Mouse (Mus musculus) cerebellum, adult 9-11 months (tissue): Measurements from ENCODE around the gene Mlkl.
"Not testable (repeated sequence)": the region's sequence is repeated elsewhere in the genome, so short reads cannot be mapped to it uniquely, and the experiment has no call there.

Source experiments
- DNase-seq: peaks from one replicate; pipeline ENCODE4 v3.0.0; 2022

Mlkl gene

DNA sequence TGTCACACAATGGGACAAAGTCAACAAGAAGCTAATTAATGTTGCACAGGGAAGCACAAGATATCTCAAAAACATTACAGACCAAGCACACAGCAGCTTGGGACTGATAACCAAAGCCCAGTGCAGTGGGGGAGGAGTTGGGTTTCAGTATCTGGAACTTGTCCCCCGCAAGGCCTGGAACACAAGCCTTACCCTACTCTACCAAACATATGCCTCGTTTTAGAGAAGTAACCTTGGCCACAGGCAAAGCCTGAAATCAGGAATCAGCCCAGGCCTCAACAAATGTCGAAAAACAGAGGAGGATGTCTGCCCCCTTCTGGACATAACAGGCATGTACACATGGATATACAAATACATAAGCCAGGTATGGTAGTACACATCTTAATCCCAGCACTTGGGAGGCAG, 25.2 kb downstream of the Mlkl start:
- no peak for DNase-seq

DNA sequence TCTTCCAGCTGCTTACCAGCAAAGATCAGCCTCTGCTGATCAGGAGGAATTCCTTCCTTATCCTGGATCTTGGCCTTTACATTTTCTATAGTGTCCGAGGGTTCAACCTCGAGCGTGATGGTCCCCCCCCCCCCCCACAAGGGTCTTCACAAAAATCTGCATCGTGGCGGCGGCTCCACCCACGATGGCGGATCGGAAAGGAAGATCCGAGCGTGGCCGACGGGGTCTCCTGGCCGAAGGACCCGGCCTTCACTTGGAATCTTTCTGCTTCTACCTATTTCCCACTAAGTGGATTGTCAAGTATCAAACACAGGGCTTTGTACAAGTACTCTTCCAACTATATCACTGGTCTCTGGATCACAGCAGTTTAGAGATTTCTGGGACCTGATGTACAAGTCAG, 28.0 kb downstream of the Mlkl start:
- DNase-seq, result not testable (repeated sequence)

DNA sequence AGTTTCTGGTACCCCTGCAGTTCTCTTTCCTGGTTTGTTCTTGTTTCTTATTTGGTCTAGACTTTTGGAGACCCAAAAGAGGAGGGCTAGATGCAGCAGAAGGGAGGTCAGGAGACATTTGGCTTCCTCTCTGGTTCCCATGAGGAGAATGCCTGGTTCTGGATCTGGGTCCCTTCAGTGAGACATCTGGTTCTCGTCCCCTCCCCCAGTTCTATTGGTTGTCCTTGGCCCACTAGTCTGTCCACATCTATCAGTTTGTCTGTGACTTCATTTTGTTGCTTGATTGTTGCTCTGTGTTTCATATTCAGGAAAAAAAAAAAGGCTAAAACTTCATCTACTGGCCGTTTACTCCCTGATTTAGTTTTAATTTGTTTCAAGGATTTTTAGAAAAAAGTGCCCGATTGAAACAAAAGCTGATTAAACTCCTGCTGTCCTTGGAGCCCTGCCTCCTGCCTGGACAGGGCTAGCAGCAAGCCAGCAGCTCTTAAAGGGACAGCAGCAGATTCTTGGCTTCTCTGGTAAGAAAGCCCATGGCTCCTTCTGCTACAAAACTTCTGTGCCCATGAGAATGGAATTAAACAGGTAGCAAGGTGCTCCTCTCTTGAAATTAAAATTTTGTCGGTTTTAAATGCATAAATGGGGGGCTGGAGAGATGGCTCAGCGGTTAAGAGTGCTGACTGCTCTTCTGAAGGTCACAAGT, 32.8 kb downstream of the Mlkl start:
- no peak for DNase-seq

DNA sequence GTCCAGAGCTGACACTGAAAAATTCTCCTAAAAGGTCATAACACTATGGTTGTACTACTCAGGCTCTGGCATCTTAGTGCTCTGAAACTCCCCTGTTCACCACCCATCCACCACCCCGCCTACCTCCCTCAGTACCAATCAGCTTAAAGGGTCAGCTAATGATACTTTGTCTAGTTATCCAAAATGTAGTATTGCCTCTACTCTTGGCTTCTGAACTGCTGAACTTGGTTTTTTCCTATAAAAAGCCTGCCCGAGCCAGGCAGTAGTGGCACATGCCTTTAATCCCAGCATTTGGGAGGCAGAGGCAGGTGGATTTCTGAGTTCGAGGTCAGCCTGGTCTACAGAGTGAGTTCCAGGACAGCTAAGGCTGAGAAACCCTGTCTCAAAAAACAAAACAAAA, 33.6 kb downstream of the Mlkl start:
- no peak for DNase-seq

DNA sequence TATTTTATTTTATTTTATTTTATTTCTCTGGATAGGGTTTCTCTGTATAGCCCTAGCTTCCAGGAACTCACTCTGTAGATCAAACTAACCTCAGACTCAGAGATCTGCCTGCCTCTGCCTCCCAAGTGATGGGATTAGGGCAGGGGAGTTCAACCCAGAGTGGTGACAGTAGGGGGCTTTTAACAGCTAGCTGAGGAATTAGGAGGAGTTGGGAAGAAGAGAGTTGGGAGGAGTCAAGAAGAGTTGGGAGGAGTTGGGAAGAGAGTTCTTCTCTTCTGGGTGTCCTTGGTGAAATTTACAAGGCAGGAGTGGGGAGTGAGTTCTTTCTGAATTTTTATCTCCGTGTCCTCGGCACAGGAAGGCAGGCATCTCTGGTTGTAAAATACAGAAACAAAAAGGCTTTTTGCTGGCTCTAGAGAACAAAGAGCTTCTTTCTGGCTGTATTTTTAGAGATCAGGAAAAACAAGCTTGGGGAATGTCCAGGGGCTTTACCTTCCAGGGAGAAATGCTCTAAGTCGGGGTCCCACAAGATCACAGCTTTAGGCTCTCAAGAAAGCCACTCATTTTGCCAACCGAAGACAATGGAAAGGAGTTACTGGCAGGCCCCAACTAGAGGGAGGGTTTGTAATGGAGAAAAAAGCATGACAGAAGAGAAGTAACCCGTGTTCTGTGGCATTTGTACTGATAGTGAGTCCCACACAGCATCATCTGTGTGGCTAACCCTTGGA, 34.7 kb downstream of the Mlkl start:
- not testable (repeated sequence) for DNase-seq

DNA sequence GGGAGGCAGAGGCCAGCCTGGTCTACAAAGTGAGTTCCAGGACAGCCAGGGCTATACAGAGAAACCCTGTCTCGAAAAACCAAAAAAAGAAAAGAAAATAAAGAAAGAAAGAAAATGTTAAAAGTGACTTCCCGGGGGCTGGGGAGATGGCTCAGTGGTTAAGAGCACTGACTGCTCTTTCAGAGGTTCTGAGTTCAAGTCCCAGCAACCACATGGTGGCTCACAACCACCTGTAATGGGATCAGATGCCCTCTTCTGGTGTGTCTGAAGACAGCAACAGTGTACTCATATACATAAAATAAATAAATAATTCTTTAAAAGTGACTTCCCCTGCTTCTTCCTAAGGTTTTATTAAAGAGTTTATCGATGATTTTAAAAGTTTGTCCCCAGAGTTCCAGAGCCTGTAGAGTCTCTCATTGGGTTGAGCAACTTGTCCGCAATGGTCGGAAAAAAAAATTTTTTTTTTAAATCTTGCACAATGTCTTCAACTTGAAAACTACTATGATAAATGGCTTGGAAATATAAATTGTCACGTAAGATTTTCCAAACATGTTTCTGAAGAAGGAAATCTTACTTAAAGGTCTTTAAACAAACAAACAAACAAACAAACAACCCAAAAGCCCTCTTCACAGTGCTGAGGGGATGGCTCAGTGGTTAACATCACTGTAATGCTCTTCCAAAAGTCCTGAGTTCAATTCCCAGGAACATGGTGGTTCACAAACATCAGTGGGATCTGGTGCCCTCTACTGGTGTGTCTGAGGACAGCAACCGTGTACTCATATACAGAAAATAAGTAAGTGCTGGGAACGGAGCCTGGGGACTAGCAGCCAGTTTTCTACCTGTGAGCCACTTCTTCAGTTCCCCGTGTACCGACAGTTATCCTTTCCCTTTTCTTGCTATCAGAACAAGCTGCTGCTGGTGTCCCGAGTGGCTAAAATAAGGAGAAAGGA, 37.1 kb downstream of the Mlkl start:
- peak; percentile 12 for DNase-seq

DNA sequence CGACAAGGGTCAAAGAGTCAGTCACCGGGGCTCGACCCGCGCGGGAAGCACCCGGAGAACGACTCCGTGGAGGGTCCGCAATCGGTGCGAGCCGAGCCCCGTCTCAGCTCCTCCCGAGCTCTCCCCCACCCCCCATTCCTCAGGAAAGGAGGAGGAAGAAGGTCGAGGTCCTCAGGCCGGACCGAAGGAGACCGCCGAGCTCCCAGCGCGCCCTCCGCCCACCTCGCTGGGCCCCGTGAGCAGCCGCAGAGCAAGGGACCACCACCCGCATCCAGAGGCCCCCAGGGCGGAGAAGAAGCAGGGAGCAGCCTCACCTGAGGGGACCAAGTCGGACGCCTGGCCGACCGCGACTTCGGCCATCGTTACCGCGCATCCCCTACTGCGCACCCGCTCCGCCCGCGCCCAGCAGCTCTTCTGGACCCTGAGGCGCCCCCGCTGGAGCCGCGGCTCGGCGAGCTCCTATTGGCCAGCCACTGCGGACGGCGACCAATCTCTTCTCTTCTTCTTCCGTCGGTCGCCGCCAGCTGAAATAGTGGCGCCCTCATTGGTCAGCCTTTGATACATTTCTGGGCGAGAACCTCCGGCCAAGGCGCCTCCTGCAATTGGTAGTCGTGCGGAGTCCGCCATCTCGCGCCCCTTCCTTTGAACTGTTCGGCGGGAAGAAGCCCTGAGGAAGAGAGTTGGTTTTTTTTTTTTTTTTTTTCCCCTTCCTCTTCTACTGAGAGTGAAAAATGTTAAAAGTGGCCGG, 38.0 kb downstream of the Mlkl start, which contains the start of gene Rfwd3:
Rfwd3 (minus strand) TSS at position 402 of the 748 bp plus-strand sequence.
- peak; percentile 97 for DNase-seq

DNA sequence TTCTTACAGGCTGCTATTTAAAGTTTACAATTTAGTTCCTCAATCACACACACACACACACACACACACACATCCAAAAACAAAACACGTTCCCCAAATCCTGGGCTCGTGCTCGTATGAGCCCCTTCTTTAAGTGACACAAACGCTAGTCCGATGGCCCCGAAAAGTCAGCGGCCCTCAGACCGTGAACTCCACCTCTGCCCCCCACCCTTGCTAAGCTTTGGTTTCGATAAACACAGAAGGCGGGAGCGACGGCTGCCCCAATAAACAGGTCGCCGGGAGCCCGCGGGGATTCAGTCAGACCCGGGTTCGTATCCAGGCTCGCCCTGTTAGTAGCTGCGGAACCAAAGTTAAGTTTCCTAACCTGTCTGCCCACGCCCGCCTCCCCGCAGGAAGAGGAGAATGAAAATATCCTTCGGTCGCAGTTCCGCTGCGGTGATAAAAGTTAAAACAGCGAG, 38.6 kb downstream of the Mlkl start:
- DNase-seq, result peak; percentile 55

DNA sequence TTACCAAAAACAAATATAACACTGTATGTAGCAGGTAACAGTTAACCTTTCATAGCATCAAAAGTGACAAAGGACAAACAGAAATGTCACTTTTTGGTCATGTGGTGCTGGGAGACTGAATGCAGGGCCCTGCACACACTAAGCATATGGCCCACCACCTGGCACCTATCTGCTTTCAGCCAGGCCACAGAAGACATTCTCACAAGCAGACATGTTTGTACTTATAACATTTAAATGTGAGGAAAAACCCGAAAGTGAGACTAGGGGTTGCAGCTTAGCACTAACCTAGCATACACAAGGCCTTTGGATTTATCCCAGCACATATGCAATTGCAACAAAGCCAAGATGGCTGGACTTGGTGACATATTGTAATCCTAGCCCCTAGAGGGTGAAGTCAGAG, 40.0 kb downstream of the Mlkl start:
- peak; percentile 26 for DNase-seq

DNA sequence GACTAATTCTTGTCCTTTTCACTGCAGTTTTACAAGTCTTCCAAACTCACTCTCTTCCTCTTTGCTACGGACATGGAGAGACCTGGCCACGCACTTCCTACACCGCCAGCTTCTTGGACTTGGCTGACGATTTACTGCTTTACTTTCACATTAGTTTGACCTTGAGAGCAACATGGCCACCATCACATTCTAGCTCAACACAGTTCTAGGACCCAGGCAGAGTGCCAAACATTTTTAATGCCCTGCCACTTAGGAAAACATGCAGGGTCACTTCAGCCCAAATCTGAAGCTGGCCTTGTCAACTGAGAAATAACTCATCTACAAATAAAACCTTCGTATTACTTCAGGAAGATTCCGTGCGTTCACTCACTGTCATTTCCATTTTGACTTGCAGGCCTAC, 46.2 kb downstream of the Mlkl start:
- DNase-seq, result no peak

DNA sequence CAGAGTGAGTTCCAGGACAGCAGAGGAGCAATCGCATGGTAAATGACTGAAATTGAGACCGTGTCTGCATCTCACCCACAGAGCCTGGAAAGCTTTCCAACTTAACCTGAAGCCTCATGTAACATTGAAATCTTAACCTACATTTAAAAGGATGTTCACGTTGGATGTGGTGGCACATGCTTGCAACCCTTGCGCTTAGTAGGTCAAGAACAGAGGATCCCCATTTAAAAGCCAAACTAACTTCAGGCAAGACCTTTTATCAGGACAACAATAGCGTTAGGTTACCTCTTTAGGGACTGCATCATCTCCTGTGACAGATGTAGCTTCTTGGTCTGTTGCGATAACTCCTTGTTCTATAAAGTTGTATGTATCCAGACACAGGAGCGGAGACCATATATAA, 47.4 kb downstream of the Mlkl start:
- DNase-seq, result no peak

DNA sequence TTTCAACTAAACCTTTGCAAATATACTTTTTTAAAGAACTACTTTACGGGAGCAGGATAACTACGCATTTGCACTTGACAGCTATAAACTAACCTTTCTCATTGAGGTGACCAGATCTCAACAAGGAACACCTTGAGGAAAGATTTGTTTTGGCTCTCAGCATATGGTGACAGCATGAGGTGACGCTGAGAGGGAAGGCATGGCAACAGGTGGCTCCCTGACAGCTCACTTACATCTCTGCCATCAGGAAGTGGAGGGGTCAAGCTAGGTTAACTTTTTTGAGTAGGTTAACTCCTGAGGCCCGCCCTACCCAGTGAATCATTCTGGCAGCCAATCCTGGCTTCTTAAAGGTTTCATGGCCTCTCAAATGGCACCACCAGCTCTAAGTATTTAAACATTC, 52.4 kb downstream of the Mlkl start:
- no peak for DNase-seq

DNA sequence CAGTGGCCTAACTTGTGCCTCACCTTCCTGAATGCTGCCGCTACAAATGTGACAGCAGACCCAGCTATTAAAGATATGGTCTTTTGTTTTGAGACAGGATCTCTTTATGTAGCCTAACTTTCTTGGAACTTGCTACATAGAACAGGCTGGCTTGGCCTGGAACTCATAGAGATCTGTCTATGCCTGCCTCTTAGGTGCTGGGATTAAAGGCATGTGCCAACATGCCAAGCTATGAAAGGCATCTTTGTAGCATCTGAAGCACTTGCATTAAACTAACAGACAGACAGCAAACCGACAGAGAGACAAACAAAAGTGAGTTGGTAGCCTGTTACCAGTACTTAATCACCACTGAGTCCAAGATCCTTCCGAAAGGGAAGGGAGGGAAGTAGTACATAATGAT, 55.9 kb downstream of the Mlkl start:
- DNase-seq, result no peak

DNA sequence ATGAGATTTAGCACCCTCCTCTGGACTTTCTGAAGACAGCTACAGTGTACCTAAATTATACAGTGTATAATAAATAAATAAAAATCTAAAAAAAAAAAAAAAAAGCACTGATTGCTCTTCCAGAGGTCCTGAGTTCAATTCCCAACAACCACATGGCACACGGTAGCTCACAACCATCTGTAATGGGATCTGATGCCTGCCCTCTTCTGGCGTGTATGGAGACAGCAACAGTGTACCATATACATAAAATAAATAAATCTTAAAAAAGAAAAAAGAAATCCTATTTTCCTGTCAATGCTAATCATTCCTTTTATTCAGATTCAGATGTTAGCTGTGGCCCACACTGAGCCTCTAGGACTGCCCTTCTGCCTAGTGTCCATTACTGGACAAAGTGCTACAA, 69.7 kb downstream of the Mlkl start:
- DNase-seq, result no peak

DNA sequence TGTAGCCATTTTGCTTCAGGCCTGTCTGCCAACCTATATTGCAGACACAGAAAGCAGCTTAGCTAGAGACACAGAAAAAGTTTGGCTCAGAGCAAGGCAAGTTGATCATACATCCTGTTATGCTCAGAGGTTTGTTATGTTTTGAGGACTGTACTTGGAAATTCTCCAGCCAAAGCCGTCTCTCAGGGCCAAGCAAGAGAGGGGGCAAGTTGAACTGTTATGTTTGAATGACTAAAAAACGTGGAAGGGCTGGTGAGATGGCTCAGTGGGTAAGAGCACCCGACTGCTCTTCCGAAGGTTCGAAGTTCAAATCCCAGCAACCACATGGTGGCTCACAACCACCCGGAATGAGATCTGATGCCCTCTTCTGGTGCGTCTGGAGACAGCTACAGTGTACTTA, 71.8 kb downstream of the Mlkl start:
- not testable (repeated sequence) for DNase-seq

DNA sequence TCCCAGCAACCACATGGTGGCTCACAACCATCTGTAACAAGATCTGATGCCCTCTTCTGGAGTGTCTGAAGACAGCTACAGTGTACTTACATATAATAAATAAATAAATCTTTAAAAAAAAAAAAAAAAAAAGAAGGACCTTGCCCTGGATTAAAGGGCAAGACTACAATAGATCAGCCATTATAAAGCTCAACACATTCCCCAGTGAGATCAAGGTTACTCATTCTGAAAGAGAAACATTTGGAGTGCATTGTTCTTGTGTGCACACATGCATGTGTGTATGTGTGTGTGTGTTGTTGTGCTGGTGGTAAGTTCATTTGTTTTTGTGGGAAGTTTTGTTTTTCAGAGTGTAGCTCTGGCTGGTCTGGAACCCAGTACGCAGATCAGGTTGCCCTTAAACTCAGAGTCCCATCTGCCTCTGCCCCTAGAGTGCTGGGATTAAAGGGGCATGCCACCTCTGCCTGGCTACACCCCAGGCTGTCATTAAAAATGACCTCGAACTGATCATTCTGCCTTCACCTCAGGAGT, 73.2 kb downstream of the Mlkl start:
- no peak for DNase-seq

DNA sequence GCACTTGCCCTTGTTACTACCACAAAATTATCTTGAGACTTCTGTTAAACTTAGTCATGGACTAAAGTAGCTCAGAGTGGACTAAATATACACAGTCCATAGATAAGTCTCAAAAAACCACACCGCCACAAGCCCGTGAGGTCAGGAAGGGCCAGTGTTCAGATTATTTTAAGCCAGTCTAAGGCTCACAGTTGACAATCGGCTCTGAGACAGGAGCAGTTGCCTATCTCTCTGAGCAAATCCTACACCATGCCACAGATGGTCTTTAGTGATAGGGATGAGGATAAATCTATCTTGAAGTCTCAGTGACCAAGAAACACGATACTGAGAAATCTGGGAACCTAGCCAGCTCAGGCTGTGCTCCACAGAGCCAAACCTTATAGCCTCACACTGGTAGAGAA, 76.0 kb downstream of the Mlkl start:
- no peak for DNase-seq
